In genomic region chr14:51265667-51266066, GRCm38 (mm10) we compare ENCODE assay signal across 11 mouse cellular contexts. TPM values are rescaled to one million over a fixed set of nuclear protein-coding genes. Genes with fewer than 3 reads are reported as not detected.
DNase-seq lines count a peak whose midpoint lies in the region; ATAC-seq and TF ChIP-seq lines count a peak whose summit lies in the region.
"Had no signal": no experiment of that assay in that cellular context is flagged by ENCODE, and none has a peak within 500 bp of the region (broad histone marks: within the 10 kb centered on the region; RNA-seq: fewer than 3 reads in every experiment).

No protein-coding gene starts in this region.

- peak overlapping the region; percentile 11; the same call in 1 of the 2 replicates for H3K4me3 ChIP-seq in heart, embryonic 15.5 days
- peak overlapping the region; percentile 2; the same call in 1 of the 2 replicates for H3K4me3 ChIP-seq in lung, embryonic 16.5 days (ENCODE audit: low read length)
- no peak overlapping the region for H3K4me3 ChIP-seq in lung, postnatal 0 days (ENCODE audit: low read depth, low read length)
- H3K4me3 ChIP-seq in hindbrain, postnatal 0 days (ENCODE audit: low read length) = no peak overlapping the region
- H3K4me3 ChIP-seq in small intestine, adult 2 months (ENCODE audit: low read depth, low read length) = no peak overlapping the region

- 28% methylated on average over 4 of the region's 4 CpGs for WGBS in heart, embryonic 15.5 days
- WGBS in lung, embryonic 16.5 days = 25% methylated on average over 4 of the region's 4 CpGs
- 17% methylated on average over 4 of the region's 4 CpGs for WGBS in lung, postnatal 0 days
- WGBS in hindbrain, postnatal 0 days = 56% methylated on average over 4 of the region's 4 CpGs
- 32% methylated on average over 4 of the region's 4 CpGs for WGBS in small intestine, adult 2 months

- H3K9ac ChIP-seq in heart, embryonic 15.5 days = peak overlapping the region; percentile 31; the same call in 1 of the 2 replicates
- 0 out of 2 replicates have a peak overlapping the region, but pooled peaks have one; percentile 51 for H3K9ac ChIP-seq in lung, embryonic 16.5 days (ENCODE audit: low read length)
- no peak overlapping the region for H3K9ac ChIP-seq in lung, postnatal 0 days (replicated peaks; ENCODE audit: low read depth)
- 0 out of 2 replicates have a peak overlapping the region, but pooled peaks have one; percentile 4 for H3K9ac ChIP-seq in hindbrain, postnatal 0 days (replicated peaks; ENCODE audit: low read length)
- H3K9ac ChIP-seq: liver, postnatal 0 days had no signal

- TF ChIP-seq POLR2A in small intestine, adult 2 months (IDR thresholded peaks at IDR 0.05; ENCODE audit: low read depth, low read length) = no peak

- no peak for DNase-seq in heart, adult 18-20 months
- DNase-seq in lung, postnatal 0 days (ENCODE audit: low spot score) = no peak
- DNase-seq in hindbrain, postnatal 0 days (ENCODE audit: low spot score) = no peak
- DNase-seq in left cerebral cortex, postnatal 10 days (ENCODE audit: extremely low spot score in 1 of 2, low spot score in 2 of 2) = no peak
- DNase-seq in Muller cell, postnatal 12 days (ENCODE audit: inconsistent ontology term) = no peak

- peak overlapping the region; percentile 80 for H3K27ac ChIP-seq in heart, embryonic 15.5 days
- H3K27ac ChIP-seq in lung, embryonic 16.5 days (ENCODE audit: low read length) = no peak overlapping the region
- no peak overlapping the region for H3K27ac ChIP-seq in lung, postnatal 0 days (ENCODE audit: low read length)
- H3K27ac ChIP-seq in hindbrain, postnatal 0 days = no peak overlapping the region
- H3K27ac ChIP-seq in small intestine, adult 2 months (ENCODE audit: insufficient read depth, low read depth, low read length) = 0 out of 2 replicates have a peak overlapping the region, but pooled peaks have one; percentile 12

- TF ChIP-seq CTCF in lung, postnatal 0 days (IDR thresholded peaks at IDR 0.05) = no peak
- TF ChIP-seq CTCF in hindbrain, postnatal 0 days (IDR thresholded peaks at IDR 0.05; ENCODE audit: low read depth) = no peak
- TF ChIP-seq CTCF in small intestine, adult 2 months (IDR thresholded peaks at IDR 0.05; ENCODE audit: extremely low read depth, insufficient read length, insufficient replicate concordance, low read depth, low read length) = no peak

- H3K9me3 ChIP-seq in heart, embryonic 15.5 days (replicated peaks) = no peaks in the 10 kb centered on the region
- H3K9me3 ChIP-seq in lung, embryonic 16.5 days (ENCODE audit: control insufficient read depth, low read length) = no peaks in the 10 kb centered on the region
- no peaks in the 10 kb centered on the region for H3K9me3 ChIP-seq in lung, postnatal 0 days (ENCODE audit: low read length)
- H3K9me3 ChIP-seq in hindbrain, postnatal 0 days (ENCODE audit: low read length) = no peaks in the 10 kb centered on the region

- no peaks in the 10 kb centered on the region for H3K27me3 ChIP-seq in heart, embryonic 15.5 days
- no peaks in the 10 kb centered on the region for H3K27me3 ChIP-seq in lung, embryonic 16.5 days (ENCODE audit: control insufficient read depth, insufficient read depth, low read depth, low read length)
- H3K27me3 ChIP-seq in lung, postnatal 0 days (replicated peaks; ENCODE audit: insufficient read depth, low read length) = no peaks in the 10 kb centered on the region
- H3K27me3 ChIP-seq in hindbrain, postnatal 0 days (ENCODE audit: insufficient read depth, low read length) = no peaks in the 10 kb centered on the region
- H3K27me3 ChIP-seq in small intestine, adult 2 months (ENCODE audit: control insufficient read depth, insufficient read depth, low read length) = no peaks in the 10 kb centered on the region

- intact Hi-C loops in left cerebral cortex, postnatal 10 days (cut with DNase I) = loop anchor here (5.0 kb wide), 1 partner anchor 163 kb away; no protein-coding TSS in a partner anchor

- no peaks in the 10 kb centered on the region for H3K36me3 ChIP-seq in heart, embryonic 15.5 days
- no peaks in the 10 kb centered on the region for H3K36me3 ChIP-seq in lung, embryonic 16.5 days (ENCODE audit: control insufficient read depth, insufficient read depth, low read length)
- H3K36me3 ChIP-seq in lung, postnatal 0 days (ENCODE audit: insufficient read depth, low read length) = no peaks in the 10 kb centered on the region
- no peaks in the 10 kb centered on the region for H3K36me3 ChIP-seq in hindbrain, postnatal 0 days (ENCODE audit: insufficient read depth, low read length)
- H3K36me3 ChIP-seq in small intestine, adult 2 months (ENCODE audit: control insufficient read depth, insufficient read depth, low read length) = no peaks in the 10 kb centered on the region

- H3K4me2 ChIP-seq in heart, embryonic 15.5 days = peak overlapping the region; percentile 52
- H3K4me2 ChIP-seq in lung, embryonic 16.5 days (ENCODE audit: low read depth, low read length) = peak overlapping the region; percentile 46
- no peak overlapping the region for H3K4me2 ChIP-seq in lung, postnatal 0 days (replicated peaks; ENCODE audit: low read depth, low read length)
- H3K4me2 ChIP-seq in hindbrain, postnatal 0 days (ENCODE audit: low read depth, low read length) = 0 out of 2 replicates have a peak overlapping the region, but pooled peaks have one; percentile 14

- 0 out of 2 replicates have a peak, but pooled peaks have one; percentile 31 for ATAC-seq in heart, embryonic 15.5 days (replicated peaks; ENCODE audit: insufficient number of reproducible peaks, insufficient read depth, low FRiP score, low read depth)
- ATAC-seq in lung, embryonic 16.5 days (ENCODE audit: low read depth) = no peak
- ATAC-seq in lung, postnatal 0 days = no peak
- no peak for ATAC-seq in hindbrain, postnatal 0 days
- ATAC-seq: inflammation-experienced regulatory T-cells, adult 6 months had no signal

- peaks cover 5% of the 10 kb centered on the region for H3K4me1 ChIP-seq in heart, embryonic 15.5 days (replicated peaks)
- H3K4me1 ChIP-seq in lung, embryonic 16.5 days (replicated peaks; ENCODE audit: control insufficient read depth, insufficient read depth, low read length) = no peaks in the 10 kb centered on the region
- H3K4me1 ChIP-seq in lung, postnatal 0 days (ENCODE audit: insufficient read depth, low read depth, low read length) = no peaks in the 10 kb centered on the region
- H3K4me1 ChIP-seq in hindbrain, postnatal 0 days (ENCODE audit: insufficient read depth, low read length) = no peaks in the 10 kb centered on the region
- no peaks in the 10 kb centered on the region for H3K4me1 ChIP-seq in small intestine, adult 2 months (ENCODE audit: control insufficient read depth, insufficient read depth, insufficient read length, low read length)

- no peak for TF ChIP-seq EP300 in lung, postnatal 0 days (IDR thresholded peaks at IDR 0.05)

RNA-seq across cellular contexts. Expression of gene Rnase2a, which starts 9.8 kb away (rescaled TPM):
- not detected in 2 replicates for polyA plus RNA-seq in heart, embryonic 15.5 days (2015; fragmentation: Nextera tagmentation; extraction: Ambion mirVana)
- 1 to 10 TPM; 1.9 to 4.1 TPM for total RNA-seq in heart, adult 18-20 months (2021)
- not detected in 2 replicates for polyA plus RNA-seq in lung, embryonic 16.5 days (2015; fragmentation: Nextera tagmentation; extraction: Ambion mirVana)
- polyA plus RNA-seq in lung, postnatal 0 days (2015; fragmentation: Nextera tagmentation; extraction: Ambion mirVana) = not detected in 2 replicates
- total RNA-seq in hindbrain, postnatal 0 days (2014; rRNA removed) = not detected in 2 replicates
- not detected in 2 replicates for polyA plus RNA-seq in hindbrain, postnatal 0 days (2015; fragmentation: Nextera tagmentation; extraction: Ambion mirVana)
- polyA plus RNA-seq in small intestine, adult 2 months (2012; rRNA removed) = not detected in 2 replicates
- total RNA-seq in left cerebral cortex, postnatal 10 days (2021) = not detected
- total RNA-seq: layer of hippocampus, postnatal 36 days had no signal
- polyA plus RNA-seq: inflammation-experienced regulatory T-cells, adult 6 months; liver, postnatal 0 days had no signal

Comparison
In these comparisons a context has a peak if more than half of its experiments do, and no peak if none do; other contexts are left out.
1. H3K4me3 ChIP-seq: peak in heart, embryonic 15.5 days (single experiment) and lung, embryonic 16.5 days (single experiment); none in lung, postnatal 0 days (single experiment), hindbrain, postnatal 0 days (single experiment) and small intestine, adult 2 months (single experiment).
2. H3K27ac ChIP-seq: peak in heart, embryonic 15.5 days (single experiment) and small intestine, adult 2 months (single experiment); none in lung, embryonic 16.5 days (single experiment), lung, postnatal 0 days (single experiment) and hindbrain, postnatal 0 days (single experiment).